Mouse (Mus musculus): ENCODE data around the gene Rab7b. TPM values are rescaled to one million over a fixed set of nuclear protein-coding genes. Genes with fewer than 3 reads are reported as not detected.

The Rab7b gene
- total and polyA plus RNA-seq, 3 experiments: 0.19 TPM; not detected in 2

- H3K9ac ChIP-seq (ENCODE audit: insufficient read depth, low read depth): no peak overlapping the region
- 0 out of 4 replicates have a peak, but pooled peaks cover 0 to 4% of the 10 kb centered on the region in 2 experiments for H3K4me1 ChIP-seq (ENCODE audit: control insufficient read depth in 1 of 2, insufficient read depth in 2 of 2)
- no peaks in the 10 kb centered on the region for H3K79me2 ChIP-seq (replicated peaks; ENCODE audit: control insufficient read depth, extremely low read depth, insufficient read depth, poor library complexity, severe bottlenecking)
- no peak overlapping the region for H3K4me3 ChIP-seq (replicated peaks in 1 of 3; ENCODE audit: low read depth in 2 of 3, low read length in 2 of 3, poor library complexity in 1 of 3)
- no peaks in the 10 kb centered on the region for H3K27me3 ChIP-seq (replicated peaks)
- dilution Hi-C loops (cut with MboI; ENCODE audit: extremely low pct_ligation_motif_present, extremely low pct_unique_long_range_greater_than_20kb, low sequenced_read_pairs): no loop called here
- no peak overlapping the region for H3K27ac ChIP-seq (ENCODE audit: insufficient read depth, low read depth)
- H3K36me3 ChIP-seq (replicated peaks in 1 of 2; ENCODE audit: control insufficient read depth in 1 of 2, insufficient read depth in 1 of 2, low read length in 1 of 2): no peaks in the 10 kb centered on the region
- in situ Hi-C loops (cut with MboI; ENCODE audit: low pct_ligation_motif_present, low pct_unique_long_range_greater_than_20kb, low sequenced_read_pairs): loop anchor here (10.0 to 25.0 kb wide), 2 partner anchors 57 to 126 kb away; partner anchors contain the start of gene Slc41a1
- H3K9me3 ChIP-seq (replicated peaks; ENCODE audit: low read length): no peaks in the 10 kb centered on the region
- no peak for TF ChIP-seq CTCF (conservative IDR thresholded peaks at IDR 0.05 in 1 of 2, IDR thresholded peaks at IDR 0.05 in 1 of 2; ENCODE audit: low read depth in 2 of 2, low read length in 2 of 2)
- TF ChIP-seq ZNF384 (IDR thresholded peaks at IDR 0.05; ENCODE audit: low read depth, low read length): no peak
- TF ChIP-seq TCF12 (IDR thresholded peaks at IDR 0.05; ENCODE audit: low read depth, low read length): no peak
- no peak for TF ChIP-seq PAX5 (IDR thresholded peaks at IDR 0.05; ENCODE audit: low read length)
- TF ChIP-seq SMC3 (IDR thresholded peaks at IDR 0.05; ENCODE audit: low read depth, low read length): no peak
- TF ChIP-seq MAX (IDR thresholded peaks at IDR 0.05; ENCODE audit: low read length): no peak
- no peak for TF ChIP-seq TBP (conservative IDR thresholded peaks at IDR 0.05; ENCODE audit: low read depth, low read length)
- TF ChIP-seq CHD1 (IDR thresholded peaks at IDR 0.05; ENCODE audit: low read depth, low read length): no peak
- no peak for TF ChIP-seq NELFE (IDR thresholded peaks at IDR 0.05; ENCODE audit: low read depth, low read length)
- TF ChIP-seq MAZ (IDR thresholded peaks at IDR 0.05; ENCODE audit: low read depth, low read length): no peak
- H3K4me2 ChIP-seq (ENCODE audit: insufficient read depth, low read depth, poor library complexity, severe bottlenecking): no peak overlapping the region
- no peak for DNase-seq (ENCODE audit: extremely low read depth)
Measured at GRCm38 (mm10) chr1:131711518-131711917, 23.0 kb downstream of the Rab7b start.

GRCm38 (mm10) chr1:131712386-131712785 lies 23.9 kb downstream of the Rab7b start:
- no peak overlapping the region for H3K4me2 ChIP-seq (ENCODE audit: insufficient read depth, low read depth, poor library complexity, severe bottlenecking)
- H3K4me1 ChIP-seq (ENCODE audit: control insufficient read depth in 1 of 2, insufficient read depth in 2 of 2): peaks cover 0 to 4% of the 10 kb centered on the region in 2 experiments; a peak in 1 of 4 replicates
- H3K4me3 ChIP-seq (replicated peaks in 1 of 3; ENCODE audit: low read depth in 2 of 3, low read length in 2 of 3, poor library complexity in 1 of 3): no peak overlapping the region
- H3K27ac ChIP-seq (ENCODE audit: insufficient read depth, low read depth): no peak overlapping the region
- H3K9ac ChIP-seq (ENCODE audit: insufficient read depth, low read depth): no peak overlapping the region
- no peak for TF ChIP-seq USF2 (conservative IDR thresholded peaks at IDR 0.05; ENCODE audit: low read depth, low read length)
- peak; percentile 91 for TF ChIP-seq SMC3 (IDR thresholded peaks at IDR 0.05; ENCODE audit: low read depth, low read length)
- no peak for TF ChIP-seq EP300 (IDR thresholded peaks at IDR 0.05; ENCODE audit: low read length)
- TF ChIP-seq ZC3H11A (IDR thresholded peaks at IDR 0.05; ENCODE audit: low read depth, low read length): peak; percentile 73
- peak; percentile 88 for TF ChIP-seq RAD21 (IDR thresholded peaks at IDR 0.05; ENCODE audit: low read depth, low read length)
- no peak for TF ChIP-seq ZNF384 (IDR thresholded peaks at IDR 0.05; ENCODE audit: low read depth, low read length)
- TF ChIP-seq CTCF (conservative IDR thresholded peaks at IDR 0.05 in 1 of 2, IDR thresholded peaks at IDR 0.05 in 1 of 2; ENCODE audit: low read depth in 2 of 2, low read length in 2 of 2): peak; percentile 68 to 94
- TF ChIP-seq E2F4 (IDR thresholded peaks at IDR 0.05; ENCODE audit: insufficient replicate concordance, low read depth, low read length): no peak
- no peak for TF ChIP-seq UBTF (IDR thresholded peaks at IDR 0.05; ENCODE audit: low read depth, low read length)
- dilution Hi-C loops (cut with MboI; ENCODE audit: extremely low pct_ligation_motif_present, extremely low pct_unique_long_range_greater_than_20kb, low sequenced_read_pairs) (no loop called here), in situ Hi-C loops (cut with MboI; ENCODE audit: low pct_ligation_motif_present, low pct_unique_long_range_greater_than_20kb, low sequenced_read_pairs) (loop anchor here (10.0 to 25.0 kb wide), 2 partner anchors 58 to 125 kb away; partner anchors contain the start of gene Slc41a1)
- H3K36me3 ChIP-seq (replicated peaks in 1 of 2; ENCODE audit: control insufficient read depth in 1 of 2, insufficient read depth in 1 of 2, low read length in 1 of 2): no peaks in the 10 kb centered on the region
- peak; percentile 86 for DNase-seq (ENCODE audit: extremely low read depth)
- no peaks in the 10 kb centered on the region for H3K9me3 ChIP-seq (replicated peaks; ENCODE audit: low read length)
- no peaks in the 10 kb centered on the region for H3K27me3 ChIP-seq (replicated peaks)
- no peaks in the 10 kb centered on the region for H3K79me2 ChIP-seq (replicated peaks; ENCODE audit: control insufficient read depth, extremely low read depth, insufficient read depth, poor library complexity, severe bottlenecking)
